Mouse (Mus musculus) ES-Bruce4 (cell line): ENCODE measurements at regions not wholly inside any gene's neighbourhood (a gene's known extent, or its start where the extent isn't known, plus 50 kb on each side); places are given as distances from the start of the nearest gene placed in this dataset.

ENCODE experiments used
- H3K27ac ChIP-seq: 2 replicates; pipeline ENCODE4 v1.5.1; 2012; ENCODE audit warnings: low read length, inconsistent platforms; ENCODE audit not compliant: insufficient read depth
- H3K27me3 ChIP-seq: 2 replicates; pipeline ENCODE4 v1.6.1; 2012; ENCODE audit warnings: mild to moderate bottlenecking, low read length, inconsistent platforms; ENCODE audit not compliant: control insufficient read depth, poor library complexity, insufficient read depth, severe bottlenecking
- H3K36me3 ChIP-seq: 2 replicates; pipeline ENCODE4 v1.6.1; 2012; ENCODE audit warnings: inconsistent platforms, mild to moderate bottlenecking, low read length, moderate library complexity; ENCODE audit not compliant: control insufficient read depth, poor library complexity, insufficient read depth, severe bottlenecking
- H3K4me1 ChIP-seq: one replicate; pipeline ENCODE4 v1.8.1; 2011; ENCODE audit warnings: low read length; ENCODE audit not compliant: control insufficient read depth, insufficient read depth
- H3K4me3 ChIP-seq: 2 replicates; pipeline ENCODE4 v1.5.1; 2011; ENCODE audit warnings: low read depth, mild to moderate bottlenecking, low read length
- H3K9ac ChIP-seq: 2 replicates; pipeline ENCODE4 v1.6.1; 2012; ENCODE audit warnings: low read depth, mild to moderate bottlenecking, inconsistent platforms; ENCODE audit not compliant: poor library complexity, severe bottlenecking
- H3K9me3 ChIP-seq: replicated peaks from 2 replicates; pipeline ENCODE4 v1.6.1; 2012; ENCODE audit warnings: mild to moderate bottlenecking, low read length, inconsistent platforms; ENCODE audit not compliant: control insufficient read depth, poor library complexity, insufficient read depth, severe bottlenecking
- CTCF ChIP-seq: IDR thresholded peaks from one replicate; pipeline ENCODE4 v1.8.1; 2011; ENCODE audit warnings: low read depth, low read length
- EP300 ChIP-seq: IDR thresholded peaks from 2 replicates; pipeline ENCODE4 v1.6.1; 2011; ENCODE audit warnings: low read depth, low read length; ENCODE audit not compliant: insufficient read depth
- POLR2A ChIP-seq: IDR thresholded peaks from one replicate; pipeline ENCODE4 v1.8.1; 2011; ENCODE audit warnings: low read length; ENCODE audit not compliant: insufficient read depth

DNA sequence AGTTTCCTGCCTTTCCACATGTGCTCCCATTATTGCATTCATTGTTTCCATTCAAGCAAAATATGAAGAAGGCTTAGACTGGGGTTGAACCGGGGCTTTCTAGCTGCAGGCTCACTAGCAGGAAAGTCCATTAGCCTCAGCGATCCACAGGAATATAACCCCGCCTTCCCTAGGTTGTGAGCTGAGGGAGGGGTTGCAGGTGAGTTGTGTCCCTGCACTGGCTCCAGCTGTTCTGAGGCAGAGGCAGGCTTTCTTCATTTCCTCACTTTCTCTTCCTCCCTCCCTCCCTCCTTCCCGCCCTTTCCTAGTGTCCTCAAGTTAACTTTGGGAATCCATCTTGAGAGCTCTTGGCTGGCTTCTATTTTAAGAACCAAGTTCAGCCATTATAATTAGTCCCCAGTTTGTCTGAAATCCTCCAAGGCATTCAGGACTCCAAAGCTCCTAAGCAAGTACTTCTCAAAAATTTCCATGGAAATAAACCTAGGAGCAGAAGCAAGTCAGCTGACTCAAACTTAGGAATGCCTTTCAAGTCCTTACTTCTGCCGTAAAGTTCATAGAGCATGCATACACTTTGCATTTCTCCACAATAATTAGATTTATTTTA is 242.2 kb upstream of the Atp5g3 start:
- H3K4me1 ChIP-seq = no peaks in the 10 kb centered on the region
- H3K27me3 ChIP-seq = no peaks in the 10 kb centered on the region
- TF ChIP-seq EP300 (no peak), CTCF (no peak), POLR2A (no peak)
- no peaks in the 10 kb centered on the region for H3K9me3 ChIP-seq
- H3K27ac ChIP-seq = no peak overlapping the region
- no peak overlapping the region for H3K9ac ChIP-seq
- no peaks in the 10 kb centered on the region for H3K36me3 ChIP-seq
- no peak overlapping the region for H3K4me3 ChIP-seq

DNA sequence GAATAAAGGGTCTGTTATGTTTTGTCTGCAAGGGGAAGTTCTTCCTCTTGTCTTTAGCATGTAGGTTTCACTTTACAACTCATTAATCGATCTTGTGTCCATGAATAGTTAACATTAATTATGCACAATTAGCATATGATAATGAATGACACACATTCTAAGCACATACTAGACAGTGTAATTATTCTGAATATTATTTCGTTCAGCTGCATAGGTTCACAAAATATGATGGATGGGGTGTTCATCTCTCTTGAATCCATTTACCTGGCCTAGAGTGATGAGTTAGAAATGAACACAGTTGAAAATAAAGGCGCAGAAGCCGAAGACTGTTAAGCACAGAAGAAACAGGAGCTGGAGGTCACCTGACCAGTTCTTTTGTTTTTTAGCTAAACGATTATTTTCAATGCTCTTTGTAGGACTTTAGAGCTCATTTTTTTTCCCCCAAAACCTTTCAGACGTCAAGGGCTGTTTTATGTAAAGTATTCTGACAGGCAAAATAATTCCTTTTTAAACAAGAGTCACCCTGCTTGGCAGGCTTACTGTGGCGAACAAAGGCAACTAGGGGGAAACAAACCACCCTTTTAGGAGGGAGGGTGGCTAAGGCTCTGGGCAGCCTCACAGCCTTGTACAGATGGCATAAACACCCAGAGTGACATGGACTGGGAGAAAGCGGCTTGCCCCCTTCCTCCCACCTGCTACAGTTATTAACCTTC is 241.6 kb upstream of the Atp5g3 start:
- no peaks in the 10 kb centered on the region for H3K27me3 ChIP-seq
- H3K9me3 ChIP-seq = no peaks in the 10 kb centered on the region
- H3K4me1 ChIP-seq = no peaks in the 10 kb centered on the region
- no peak overlapping the region for H3K4me3 ChIP-seq
- no peak overlapping the region for H3K9ac ChIP-seq
- no peak overlapping the region for H3K27ac ChIP-seq
- no peaks in the 10 kb centered on the region for H3K36me3 ChIP-seq
- TF ChIP-seq POLR2A (no peak), EP300 (no peak)

DNA sequence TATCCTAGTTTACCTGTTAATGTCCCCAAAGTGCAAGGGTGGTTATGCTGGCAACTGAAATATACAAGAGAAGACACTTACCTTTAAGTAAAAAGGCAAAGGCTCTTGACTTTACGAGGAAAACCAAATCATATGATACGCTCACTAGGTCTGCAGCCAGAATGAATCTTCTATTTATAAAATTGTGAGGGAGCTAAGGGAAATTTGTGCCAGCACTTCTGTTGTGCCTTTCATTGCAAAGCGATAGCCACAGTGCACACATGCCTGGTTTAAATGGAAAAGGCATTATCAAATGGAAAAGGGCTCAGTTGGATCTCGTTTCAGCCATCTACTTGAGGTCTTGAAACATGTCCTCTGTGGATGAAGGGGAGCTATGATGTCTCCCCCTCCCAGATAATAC is 236.1 kb upstream of the Atp5g3 start:
- Histone ChIP-seq H3K4me1 (no peaks in the 10 kb centered on the region), H3K9ac (no peak overlapping the region), H3K36me3 (no peaks in the 10 kb centered on the region), H3K4me3 (no peak overlapping the region), H3K27ac (no peak overlapping the region), H3K9me3 (no peaks in the 10 kb centered on the region), H3K27me3 (no peaks in the 10 kb centered on the region)
- no peak for TF ChIP-seq CTCF
- no peak for TF ChIP-seq POLR2A
- no peak for TF ChIP-seq EP300

DNA sequence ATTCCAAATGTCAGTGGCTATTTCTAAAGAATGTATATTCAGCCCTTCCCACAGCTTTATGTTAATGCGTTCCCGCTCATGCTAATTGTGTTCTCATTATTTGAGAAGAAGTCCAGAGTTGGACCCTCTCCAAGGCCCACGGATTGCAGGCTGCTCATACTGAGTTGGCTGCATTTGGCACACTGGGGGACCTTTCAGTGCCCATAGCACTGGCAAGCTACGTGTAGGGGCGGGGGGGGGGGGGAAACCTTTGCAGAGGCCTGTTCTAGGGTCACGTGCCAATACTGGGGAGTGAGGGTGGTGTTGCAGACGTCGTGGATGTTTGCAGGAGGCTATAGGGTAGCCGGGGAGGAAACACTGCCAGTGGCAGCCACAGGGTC is 225.5 kb upstream of the Atp5g3 start:
- no peak overlapping the region for H3K9ac ChIP-seq
- H3K36me3 ChIP-seq = no peaks in the 10 kb centered on the region
- no peaks in the 10 kb centered on the region for H3K27me3 ChIP-seq
- H3K27ac ChIP-seq = no peak overlapping the region
- H3K4me1 ChIP-seq = peaks cover 1% of the 10 kb centered on the region
- H3K9me3 ChIP-seq = no peaks in the 10 kb centered on the region
- TF ChIP-seq EP300 (no peak), CTCF (no peak), POLR2A (no peak)
- H3K4me3 ChIP-seq = no peak overlapping the region

GRCm38 (mm10) chr2:74135963-74136623 is 225.0 kb upstream of the Atp5g3 start:
- Histone ChIP-seq H3K4me3 (no peak overlapping the region), H3K9me3 (no peaks in the 10 kb centered on the region), H3K27ac (no peak overlapping the region), H3K4me1 (peaks cover 1% of the 10 kb centered on the region), H3K9ac (no peak overlapping the region), H3K36me3 (no peaks in the 10 kb centered on the region), H3K27me3 (no peaks in the 10 kb centered on the region)
- TF ChIP-seq CTCF (no peak), POLR2A (no peak), EP300 (no peak)

- H3K4me3 ChIP-seq = no peak overlapping the region
- no peaks in the 10 kb centered on the region for H3K27me3 ChIP-seq
- no peaks in the 10 kb centered on the region for H3K36me3 ChIP-seq
- H3K9me3 ChIP-seq = no peaks in the 10 kb centered on the region
- H3K9ac ChIP-seq = no peak overlapping the region
- TF ChIP-seq POLR2A (no peak), CTCF (no peak), EP300 (no peak)
- H3K4me1 ChIP-seq = no peaks in the 10 kb centered on the region
- H3K27ac ChIP-seq = no peak overlapping the region
Measured at GRCm38 (mm10) chr2:74130141-74130588, 219.0 kb upstream of the Atp5g3 start.
